Mouse (Mus musculus): ENCODE results near the gene Sh2b3.
"Not testable (repeated sequence)": the region's sequence is repeated elsewhere in the genome, so short reads cannot be mapped to it uniquely, and the experiment has no call there.

Sh2b3 gene

GRCm38 (mm10) chr5:121837441-121838340 lies at the start of gene Sh2b3:
TSS of gene Sh2b3 (minus strand) at chr5:121837646.
- DNase-seq (ENCODE audit: low spot score in 2 of 2), result no peak

GRCm38 (mm10) chr5:121883356-121883755 lies 45.9 kb upstream of the Sh2b3 start:
- no peak for DNase-seq (ENCODE audit: low spot score in 2 of 2)

DNA sequence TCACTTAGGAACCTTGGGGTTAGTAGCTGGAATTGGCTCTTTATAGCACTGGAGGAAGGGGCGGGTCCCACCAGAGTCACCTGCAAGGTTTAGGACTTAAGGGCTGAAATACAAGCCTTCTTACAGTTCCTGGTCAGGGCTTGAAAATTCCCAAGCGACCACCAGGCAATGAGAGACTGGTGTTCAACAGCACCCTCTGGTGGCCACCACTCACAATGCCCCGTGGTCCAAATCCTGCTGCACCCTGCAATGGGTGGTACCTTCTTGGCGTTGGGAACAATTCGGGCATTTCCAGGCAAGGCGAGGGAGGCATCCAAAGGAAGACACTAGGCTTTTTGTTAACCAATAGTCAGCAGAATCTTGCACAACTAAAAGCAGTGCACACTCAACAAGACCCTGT lies 41.8 kb upstream of the Sh2b3 start:
- no peak for DNase-seq (ENCODE audit: low spot score in 2 of 2)

- no peak for DNase-seq (ENCODE audit: low spot score in 2 of 2)
Observed at GRCm38 (mm10) chr5:121878703-121879102, 41.3 kb upstream of the Sh2b3 start.

DNA sequence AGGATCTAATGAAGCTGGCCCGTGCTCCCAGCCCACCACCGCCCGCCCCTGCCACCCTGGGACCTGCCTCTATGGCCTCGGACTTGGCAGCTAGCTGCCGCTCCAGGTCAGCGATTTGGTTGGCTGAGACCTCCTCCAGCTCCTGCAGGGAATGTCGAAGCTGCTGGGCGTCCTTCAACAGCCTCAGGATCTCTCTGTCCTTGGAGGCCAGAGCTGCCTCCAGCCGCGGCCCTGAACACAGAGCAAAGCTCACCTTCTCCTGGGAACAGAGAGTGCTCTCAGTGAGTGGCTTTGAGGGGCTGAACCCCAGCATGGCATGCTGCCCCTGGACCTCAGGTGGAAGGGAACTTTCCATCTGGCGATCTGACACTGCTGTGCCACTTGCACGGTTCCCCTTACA lies 39.5 kb upstream of the Sh2b3 start:
- no peak for DNase-seq (ENCODE audit: low spot score in 2 of 2)

DNA sequence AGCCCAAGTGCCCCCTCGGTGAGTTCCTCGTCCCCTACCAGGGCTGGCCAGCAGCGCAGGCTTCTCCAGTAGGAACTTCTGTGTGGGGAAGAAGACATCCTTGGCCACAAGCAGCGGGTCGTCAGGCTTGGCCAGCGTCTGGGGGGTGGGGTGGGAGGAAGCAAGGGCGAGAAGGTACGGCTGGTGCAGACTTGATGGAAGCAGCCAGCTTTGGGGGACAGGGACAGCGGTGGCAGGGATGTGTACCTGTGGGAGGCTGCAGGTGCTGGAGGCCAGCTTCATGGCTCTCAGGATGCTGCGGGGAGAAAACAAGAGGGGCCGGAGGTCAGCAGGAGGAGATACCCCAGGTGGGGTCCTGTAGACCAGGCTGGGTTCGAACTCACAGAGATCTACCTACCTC lies 37.6 kb upstream of the Sh2b3 start:
- no peak for DNase-seq (ENCODE audit: low spot score in 2 of 2)

- peak; percentile 81 to 83 for DNase-seq (ENCODE audit: low spot score in 2 of 2)
Observed at GRCm38 (mm10) chr5:121872158-121872557, 34.7 kb upstream of the Sh2b3 start.

- DNase-seq (ENCODE audit: low spot score in 2 of 2), result no peak
Observed at GRCm38 (mm10) chr5:121871515-121872030, 34.1 kb upstream of the Sh2b3 start.

- DNase-seq (ENCODE audit: low spot score in 2 of 2), result no peak
Observed at GRCm38 (mm10) chr5:121870832-121871231, 33.4 kb upstream of the Sh2b3 start.

DNA sequence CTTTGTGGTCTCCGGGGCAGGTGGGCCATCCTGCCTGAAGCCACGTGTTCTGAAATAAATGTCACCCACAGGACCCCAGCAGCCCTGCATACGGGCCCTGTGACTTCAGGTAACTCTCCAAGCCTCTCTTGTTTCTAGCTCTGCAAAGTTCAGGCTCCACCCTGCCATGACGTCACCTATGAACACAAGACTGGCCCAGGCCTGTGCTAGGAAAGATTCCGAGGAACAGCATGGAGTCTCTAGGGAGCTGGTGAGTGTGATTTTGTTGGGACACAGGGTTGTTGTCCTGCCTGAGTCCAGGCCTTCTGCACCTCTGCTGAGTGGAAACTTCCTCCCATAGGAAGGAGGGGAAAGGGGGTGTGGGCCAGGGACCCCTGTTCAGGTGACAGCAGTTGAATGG lies 30.5 kb upstream of the Sh2b3 start:
- DNase-seq (ENCODE audit: low spot score in 2 of 2), result no peak

DNA sequence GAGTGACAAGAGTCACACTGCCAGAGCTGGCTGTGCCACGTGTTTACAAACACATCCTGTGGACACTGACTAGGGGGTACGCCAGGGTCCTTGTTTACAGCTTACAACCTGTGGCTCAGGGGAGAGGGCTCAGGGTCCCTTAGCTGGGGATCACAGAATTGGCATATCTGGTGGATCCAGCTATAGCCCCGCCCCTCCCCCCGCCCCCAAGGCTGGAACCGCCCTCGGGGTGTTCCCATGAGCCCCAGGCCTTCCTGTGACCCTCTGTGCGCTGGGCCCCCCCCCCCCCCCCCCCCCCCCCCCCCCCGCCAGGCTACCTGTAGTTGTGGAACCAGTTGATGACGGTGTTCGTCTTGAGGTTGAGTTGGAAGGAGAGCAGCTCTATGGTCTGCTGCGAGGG lies 26.9 kb upstream of the Sh2b3 start:
- no peak for DNase-seq (ENCODE audit: low spot score in 2 of 2)

DNA sequence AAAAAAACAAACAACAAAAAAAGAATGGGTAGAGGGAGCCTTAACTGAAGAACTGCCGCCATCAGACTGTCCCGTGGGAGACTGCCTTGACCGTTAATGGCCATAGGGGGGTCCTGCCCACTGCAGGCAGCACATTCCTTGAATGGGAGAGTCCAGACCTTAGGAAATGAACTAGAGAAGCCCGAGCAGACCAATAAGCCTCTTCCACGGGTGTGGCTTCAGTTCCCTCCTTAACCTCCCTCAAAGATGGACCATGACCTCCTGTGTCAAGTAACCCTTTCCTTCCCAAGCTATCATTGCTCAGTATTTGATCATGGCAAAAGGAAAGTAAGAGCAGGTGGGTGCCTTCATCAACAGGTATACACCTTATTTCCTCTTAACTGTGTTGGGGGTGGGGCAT lies 24.5 kb upstream of the Sh2b3 start:
- DNase-seq (ENCODE audit: low spot score in 2 of 2), result no peak

- DNase-seq (ENCODE audit: low spot score in 2 of 2), result no peak
Observed at GRCm38 (mm10) chr5:121858427-121858826, 21.0 kb upstream of the Sh2b3 start.

DNA sequence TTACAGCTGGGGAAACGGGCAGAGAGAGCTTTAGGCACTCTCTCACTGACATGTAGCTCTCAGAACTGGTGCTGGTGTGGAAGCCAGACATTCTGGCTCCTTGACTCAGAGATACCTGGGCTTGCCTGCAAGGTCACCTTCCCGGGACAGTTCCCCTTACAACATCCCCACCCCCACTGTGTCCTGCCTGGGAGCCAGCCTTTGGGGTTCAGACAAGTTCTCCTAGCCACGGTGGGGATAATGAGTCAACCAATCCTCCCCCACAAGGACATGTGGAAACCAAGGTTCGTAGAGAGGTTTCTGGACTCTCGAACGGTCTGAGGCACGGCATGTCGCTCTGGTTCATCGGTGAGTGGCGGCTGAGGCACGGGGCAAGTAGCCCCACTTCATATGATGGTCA lies 19.3 kb upstream of the Sh2b3 start:
- DNase-seq (ENCODE audit: low spot score in 2 of 2), result no peak

DNA sequence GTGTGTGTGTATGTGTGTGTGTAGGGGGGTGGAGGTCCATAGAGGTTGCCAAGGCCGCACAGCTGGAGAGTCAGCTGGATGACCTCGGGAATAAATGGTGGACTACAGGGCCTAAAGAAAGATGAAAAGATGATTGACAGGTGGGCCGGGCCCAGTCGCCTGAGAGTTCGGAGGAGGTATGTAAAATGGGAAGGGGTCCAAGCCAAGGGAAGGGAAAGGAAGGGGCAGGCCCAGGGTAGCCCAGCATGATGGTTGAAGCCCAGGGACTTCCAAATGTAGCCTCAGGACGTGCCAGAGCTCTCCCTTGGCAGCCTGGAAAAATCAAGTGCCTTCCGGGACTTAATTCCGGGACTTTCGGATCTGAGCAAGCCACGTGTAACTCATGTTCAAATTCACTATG lies 17.3 kb upstream of the Sh2b3 start:
- no peak for DNase-seq (ENCODE audit: low spot score in 2 of 2)

GRCm38 (mm10) chr5:121853368-121854051 lies 16.1 kb upstream of the Sh2b3 start:
- DNase-seq (ENCODE audit: low spot score in 2 of 2), result no peak

GRCm38 (mm10) chr5:121849478-121850349 lies 12.3 kb upstream of the Sh2b3 start:
- DNase-seq (ENCODE audit: low spot score in 2 of 2), result no peak

DNA sequence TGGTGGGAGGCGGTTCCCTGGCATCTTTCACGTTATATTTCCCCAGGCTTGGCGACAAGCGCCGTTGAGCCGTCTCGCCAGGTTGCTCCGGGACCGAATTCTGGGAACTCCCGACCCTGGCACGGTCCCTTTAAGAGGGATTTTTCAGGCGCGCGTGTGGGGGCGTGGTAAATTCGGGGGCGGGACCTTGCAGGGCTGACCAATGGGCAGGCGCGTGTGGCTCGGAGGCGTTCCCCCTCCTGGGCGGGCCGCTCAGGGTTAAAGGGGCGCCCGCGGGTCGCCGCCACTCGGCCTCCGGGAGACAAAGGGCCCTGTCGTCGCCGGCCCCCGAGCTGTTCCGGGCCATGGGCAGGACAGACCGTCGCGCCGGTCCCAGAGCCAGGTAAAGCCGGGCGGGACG lies 11.3 kb upstream of the Sh2b3 start, which contains the start of gene Pheta1:
TSS of gene Pheta1 (plus strand) at position 242 of the 400 bp plus-strand sequence.
- DNase-seq (ENCODE audit: low spot score in 2 of 2), result peak; percentile 87 to 89

- DNase-seq (ENCODE audit: low spot score in 2 of 2), result peak in 1 of 2 experiments; percentile 61
Observed at GRCm38 (mm10) chr5:121848035-121848519, 10.6 kb upstream of the Sh2b3 start.

GRCm38 (mm10) chr5:121847269-121847668 lies 9.8 kb upstream of the Sh2b3 start:
- DNase-seq (ENCODE audit: low spot score in 2 of 2), result not testable (repeated sequence)

GRCm38 (mm10) chr5:121846322-121846721 lies 8.9 kb upstream of the Sh2b3 start:
- DNase-seq (ENCODE audit: low spot score in 2 of 2), result no peak

DNA sequence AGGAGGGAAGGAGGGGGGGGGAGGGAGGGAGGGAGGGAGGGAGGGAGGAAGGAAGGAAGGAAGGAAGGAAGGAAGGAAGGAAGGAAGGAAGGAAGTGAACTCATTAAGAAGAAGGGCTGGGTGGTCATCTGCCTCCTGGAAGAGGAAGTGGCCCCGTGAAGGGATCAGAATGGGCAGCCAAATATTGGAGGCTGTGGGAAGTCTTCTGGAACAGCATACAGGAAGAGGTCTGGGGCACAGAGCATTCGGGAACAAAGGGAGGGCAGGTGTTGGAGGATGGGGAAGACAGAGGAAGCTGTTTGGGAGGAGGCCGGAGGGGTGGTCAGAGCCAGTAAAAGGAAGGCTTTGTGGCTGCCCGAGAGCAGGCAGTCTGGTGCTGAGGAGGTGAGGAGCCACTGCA lies 7.9 kb upstream of the Sh2b3 start:
- no peak for DNase-seq (ENCODE audit: low spot score in 2 of 2)

Data from frontal cortex, postnatal 36 days (tissue).